Mouse (Mus musculus): Measurements from ENCODE around the gene Ppp1r9b. TPM values are rescaled to one million over a fixed set of nuclear protein-coding genes. Genes with fewer than 3 reads are reported as not detected.

Gene Ppp1r9b
- total and polyA plus RNA-seq, 3 experiments: 22.3 to 52.0 (median 49.3) TPM

- H3K4me3 ChIP-seq: no peak overlapping the region
- 75% methylated on average over 8 of the region's 8 CpGs for WGBS
- peaks cover 7% of the 10 kb centered on the region for H3K79me2 ChIP-seq (replicated peaks; ENCODE audit: control insufficient read depth, insufficient read depth, low read length)
- peaks cover 27% of the 10 kb centered on the region for H3K4me1 ChIP-seq (ENCODE audit: control insufficient read depth, insufficient read depth, low read length)
- no peaks in the 10 kb centered on the region for H3K36me3 ChIP-seq (ENCODE audit: control insufficient read depth, insufficient read depth, low read length)
- no peak for DNase-seq
- no peak overlapping the region for H3K27ac ChIP-seq
- H3K27me3 ChIP-seq (ENCODE audit: control insufficient read depth, insufficient read depth, low read length): no peaks in the 10 kb centered on the region
- no peak overlapping the region for H3K9ac ChIP-seq (ENCODE audit: low read depth, low read length)
- TF ChIP-seq CTCF (IDR thresholded peaks at IDR 0.05) (no peak), POLR2A (IDR thresholded peaks at IDR 0.05; ENCODE audit: insufficient read depth, low read depth, low read length) (no peak), EP300 (IDR thresholded peaks at IDR 0.05; ENCODE audit: insufficient read depth, low read depth, low read length) (no peak)
- intact Hi-C loops (cut with DNase I): no loop called here
These were observed 5.3 kb downstream of the Ppp1r9b start for GRCm38 (mm10) chr11:94996101-94996500.

DNA sequence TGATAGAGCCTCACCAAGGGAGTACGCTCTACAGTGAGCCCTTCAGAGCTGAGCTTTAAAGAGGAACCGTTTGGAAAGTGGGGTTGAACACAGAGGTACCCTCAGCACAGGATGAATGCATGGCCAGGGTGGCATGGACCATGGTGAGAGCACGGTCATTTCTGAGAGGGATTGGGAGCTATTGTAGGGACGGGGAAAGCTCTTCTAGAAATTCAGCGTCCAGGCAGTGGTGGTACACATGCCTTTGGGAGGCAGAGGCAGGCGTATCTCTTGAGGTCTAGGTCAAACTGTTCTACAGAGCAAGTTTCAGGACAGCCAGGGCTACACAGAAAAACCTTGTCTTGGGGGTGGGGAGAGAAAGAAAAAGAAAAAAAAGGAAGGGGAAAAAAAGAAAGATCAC is 6.1 kb downstream of the Ppp1r9b start:
- Histone ChIP-seq H3K36me3 (ENCODE audit: control insufficient read depth, insufficient read depth, low read length) (peaks cover 2% of the 10 kb centered on the region; the same call in 1 of the 2 replicates), H3K4me1 (ENCODE audit: control insufficient read depth, insufficient read depth, low read length) (peaks cover 28% of the 10 kb centered on the region), H3K9ac (ENCODE audit: low read depth, low read length) (no peak overlapping the region), H3K79me2 (replicated peaks; ENCODE audit: control insufficient read depth, insufficient read depth, low read length) (peaks cover 7% of the 10 kb centered on the region), H3K27ac (no peak overlapping the region), H3K4me3 (no peak overlapping the region), H3K27me3 (ENCODE audit: control insufficient read depth, insufficient read depth, low read length) (no peaks in the 10 kb centered on the region)
- 91% methylated on average over 6 of the region's 6 CpGs for WGBS
- no peak for TF ChIP-seq POLR2A (IDR thresholded peaks at IDR 0.05; ENCODE audit: insufficient read depth, low read depth, low read length)
- TF ChIP-seq EP300 (IDR thresholded peaks at IDR 0.05; ENCODE audit: insufficient read depth, low read depth, low read length): no peak
- TF ChIP-seq CTCF (IDR thresholded peaks at IDR 0.05): no peak
- intact Hi-C loops (cut with DNase I): no loop called here
- no peak for DNase-seq

- Histone ChIP-seq H3K36me3 (ENCODE audit: control insufficient read depth, insufficient read depth, low read length) (peaks cover 2% of the 10 kb centered on the region; the same call in 1 of the 2 replicates), H3K9ac (ENCODE audit: low read depth, low read length) (no peak overlapping the region), H3K79me2 (replicated peaks; ENCODE audit: control insufficient read depth, insufficient read depth, low read length) (0 out of 2 replicates have a peak, but pooled peaks cover 3% of the 10 kb centered on the region), H3K4me3 (no peak overlapping the region), H3K4me1 (ENCODE audit: control insufficient read depth, insufficient read depth, low read length) (peaks cover 28% of the 10 kb centered on the region), H3K27me3 (ENCODE audit: control insufficient read depth, insufficient read depth, low read length) (no peaks in the 10 kb centered on the region), H3K27ac (peak overlapping the region; percentile 31; the same call in 1 of the 2 replicates)
- 32% methylated on average over 5 of the region's 5 CpGs for WGBS
- TF ChIP-seq POLR2A (IDR thresholded peaks at IDR 0.05; ENCODE audit: insufficient read depth, low read depth, low read length) (0 out of 2 replicates have a peak, but pooled peaks have one; percentile 28), EP300 (IDR thresholded peaks at IDR 0.05; ENCODE audit: insufficient read depth, low read depth, low read length) (no peak)
- DNase-seq: peak in 1 of 2 experiments; percentile 25
- intact Hi-C loops (cut with DNase I): no loop called here
These were observed 6.8 kb downstream of the Ppp1r9b start for GRCm38 (mm10) chr11:94997596-94997995.

GRCm38 (mm10) chr11:94998041-94998531 is 7.3 kb downstream of the Ppp1r9b start:
- H3K4me1 ChIP-seq (ENCODE audit: control insufficient read depth, insufficient read depth, low read length): peaks cover 28% of the 10 kb centered on the region
- 64% methylated on average over 16 of the region's 16 CpGs for WGBS
- H3K27me3 ChIP-seq (ENCODE audit: control insufficient read depth, insufficient read depth, low read length): no peaks in the 10 kb centered on the region
- intact Hi-C loops (cut with DNase I): no loop called here
- peaks cover 2% of the 10 kb centered on the region; the same call in 1 of the 2 replicates for H3K36me3 ChIP-seq (ENCODE audit: control insufficient read depth, insufficient read depth, low read length)
- TF ChIP-seq POLR2A (IDR thresholded peaks at IDR 0.05; ENCODE audit: insufficient read depth, low read depth, low read length): no peak
- peak; percentile 20; the same call in 1 of the 2 replicates for TF ChIP-seq EP300 (IDR thresholded peaks at IDR 0.05; ENCODE audit: insufficient read depth, low read depth, low read length)
- no peak overlapping the region for H3K9ac ChIP-seq (ENCODE audit: low read depth, low read length)
- 0 out of 2 replicates have a peak, but pooled peaks cover 3% of the 10 kb centered on the region for H3K79me2 ChIP-seq (replicated peaks; ENCODE audit: control insufficient read depth, insufficient read depth, low read length)
- no peak overlapping the region for H3K4me3 ChIP-seq
- H3K27ac ChIP-seq: peak overlapping the region; percentile 31; the same call in 1 of the 2 replicates
- peak; percentile 42 to 53 for DNase-seq

DNA sequence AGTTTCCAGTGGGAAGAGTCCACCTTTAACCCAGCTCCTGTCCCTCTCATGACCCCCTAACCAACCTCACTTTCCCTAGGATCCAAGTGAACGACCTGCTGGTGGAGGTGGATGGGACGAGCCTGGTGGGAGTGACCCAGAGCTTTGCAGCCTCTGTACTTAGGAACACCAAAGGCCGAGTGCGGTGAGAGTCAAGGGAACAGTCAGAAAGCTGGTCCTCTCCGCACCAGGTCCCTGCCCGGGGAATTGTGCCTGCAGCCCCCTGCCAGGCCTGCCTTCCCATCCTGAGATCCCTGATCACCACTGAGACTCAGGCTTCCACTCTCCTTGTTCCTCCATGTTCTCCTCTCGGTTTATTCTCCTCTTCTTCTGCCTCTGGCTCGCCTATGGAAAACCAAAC is 9.3 kb downstream of the Ppp1r9b start:
- Histone ChIP-seq H3K27ac (peak overlapping the region; percentile 85), H3K36me3 (ENCODE audit: control insufficient read depth, insufficient read depth, low read length) (peaks cover 2% of the 10 kb centered on the region; the same call in 1 of the 2 replicates), H3K4me1 (ENCODE audit: control insufficient read depth, insufficient read depth, low read length) (peaks cover 17% of the 10 kb centered on the region), H3K27me3 (ENCODE audit: control insufficient read depth, insufficient read depth, low read length) (no peaks in the 10 kb centered on the region), H3K79me2 (replicated peaks; ENCODE audit: control insufficient read depth, insufficient read depth, low read length) (0 out of 2 replicates have a peak, but pooled peaks cover 1% of the 10 kb centered on the region), H3K9ac (ENCODE audit: low read depth, low read length) (no peak overlapping the region), H3K4me3 (no peak overlapping the region)
- TF ChIP-seq CTCF (IDR thresholded peaks at IDR 0.05): no peak
- no peak for TF ChIP-seq POLR2A (IDR thresholded peaks at IDR 0.05; ENCODE audit: insufficient read depth, low read depth, low read length)
- no peak for TF ChIP-seq EP300 (IDR thresholded peaks at IDR 0.05; ENCODE audit: insufficient read depth, low read depth, low read length)
- whole genome bisulfite sequencing: 62% methylated on average over 8 of the region's 8 CpGs
- peak in 1 of 2 experiments; percentile 20 for DNase-seq
- intact Hi-C loops (cut with DNase I): loop anchor here (2.0 kb wide), 1 partner anchor 61 kb away; no protein-coding TSS in a partner anchor

DNA sequence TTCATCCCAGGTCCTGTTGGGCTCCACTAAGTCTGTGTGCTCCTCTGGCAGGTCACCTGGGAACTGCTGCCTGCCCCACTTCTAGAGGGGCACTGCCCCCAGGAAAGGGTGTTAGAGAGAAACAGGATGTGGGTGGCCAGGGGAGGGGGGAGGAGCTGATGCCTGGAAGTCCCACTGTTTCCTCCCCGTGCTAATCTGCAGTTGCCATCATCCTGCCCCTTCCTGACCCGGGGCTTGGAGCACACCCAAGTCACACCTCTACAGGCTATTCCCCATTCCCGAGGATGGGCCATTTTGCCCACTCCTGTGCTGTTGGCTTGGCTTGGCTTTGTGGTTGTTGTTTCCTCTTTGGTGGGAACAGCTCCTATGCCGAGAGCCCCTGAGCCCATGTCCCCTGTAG is 9.7 kb downstream of the Ppp1r9b start:
- Histone ChIP-seq H3K36me3 (ENCODE audit: control insufficient read depth, insufficient read depth, low read length) (peaks cover 2% of the 10 kb centered on the region; the same call in 1 of the 2 replicates), H3K4me1 (ENCODE audit: control insufficient read depth, insufficient read depth, low read length) (peaks cover 15% of the 10 kb centered on the region), H3K79me2 (replicated peaks; ENCODE audit: control insufficient read depth, insufficient read depth, low read length) (no peaks in the 10 kb centered on the region), H3K27ac (peak overlapping the region; percentile 85), H3K9ac (ENCODE audit: low read depth, low read length) (no peak overlapping the region), H3K27me3 (ENCODE audit: control insufficient read depth, insufficient read depth, low read length) (no peaks in the 10 kb centered on the region), H3K4me3 (no peak overlapping the region)
- 20% methylated on average over 4 of the region's 4 CpGs for WGBS
- intact Hi-C loops (cut with DNase I): loop anchor here (2.0 kb wide), 1 partner anchor 62 kb away; no protein-coding TSS in a partner anchor
- TF ChIP-seq POLR2A (IDR thresholded peaks at IDR 0.05; ENCODE audit: insufficient read depth, low read depth, low read length) (peak; percentile 35; the same call in 1 of the 2 replicates), EP300 (IDR thresholded peaks at IDR 0.05; ENCODE audit: insufficient read depth, low read depth, low read length) (0 out of 2 replicates have a peak, but pooled peaks have one; percentile 39), CTCF (IDR thresholded peaks at IDR 0.05) (no peak)
- DNase-seq: peak; percentile 68 to 70

Measured in heart, adult 2 months (tissue).